Mouse (Mus musculus) forebrain, postnatal 0 days (tissue): ENCODE data around the gene Yod1. TPM values are rescaled to one million over a fixed set of nuclear protein-coding genes. Genes with fewer than 3 reads are reported as not detected.

Source experiments
- ATAC-seq: fragments of 200-750 bp; cut with Nextera tagmentation; 2 replicates; pipeline ENCODE4 v1.8.0; 2017; ENCODE audit warnings: mild to moderate bottlenecking, moderate library complexity
- DNase-seq: peaks from one replicate; pipeline ENCODE4 v3.0.0-alpha.2; 2015
- H3K27ac ChIP-seq: fragments of 300-500 bp; sonication (generic); 2 replicates; pipeline ENCODE4 v1.5.1; 2014; ENCODE audit warnings: low read depth, mild to moderate bottlenecking, antibody characterized with exemption, low read length, moderate library complexity, mixed read lengths
- H3K27me3 ChIP-seq: fragments of 300-500 bp; sonication (generic); 2 replicates; pipeline ENCODE4 v1.6.1; 2014; ENCODE audit warnings: mild to moderate bottlenecking, low read length, mixed read lengths; ENCODE audit not compliant: insufficient read depth
- H3K36me3 ChIP-seq: fragments of 300-500 bp; sonication (generic); 2 replicates; pipeline ENCODE4 v1.6.1; 2014; ENCODE audit warnings: mild to moderate bottlenecking, moderate library complexity; ENCODE audit not compliant: insufficient read depth
- H3K4me1 ChIP-seq: fragments of 300-500 bp; sonication (generic); 2 replicates; pipeline ENCODE4 v1.6.1; 2014; ENCODE audit warnings: antibody characterized with exemption; ENCODE audit not compliant: insufficient read depth
- H3K4me2 ChIP-seq: fragments of 300-500 bp; sonication (generic); 2 replicates; pipeline ENCODE4 v1.6.1; 2014; ENCODE audit warnings: low read depth, mild to moderate bottlenecking, moderate library complexity
- H3K4me3 ChIP-seq: fragments of 300-500 bp; sonication (generic); 2 replicates; pipeline ENCODE4 v1.5.1; 2014; ENCODE audit warnings: low read depth, low read length, mixed read lengths
- H3K9ac ChIP-seq: fragments of 300-500 bp; sonication (generic); 2 replicates; pipeline ENCODE4 v1.6.1; 2014; ENCODE audit warnings: mild to moderate bottlenecking
- H3K9me3 ChIP-seq: fragments of 300-500 bp; sonication (generic); 2 replicates; pipeline ENCODE4 v1.6.1; 2016; ENCODE audit warnings: low read length
- CTCF ChIP-seq: sonication (generic); IDR thresholded peaks from 2 replicates; pipeline ENCODE4 v1.5.1; 2016; ENCODE audit warnings: antibody characterized with exemption, control low read depth, low read depth
- WGBS: fragments of 180-500 bp; shearing (Covaris S2); extraction: QIAGEN DNeasy Blood & Tissue Kit; methylation state at CpG from one replicate; pipeline ENCODE4 v1.1.7; 2014; 5-methylcytosine and 5-hydroxymethylcytosine counted together
- polyA plus RNA-seq: library from polyadenylated mRNA; unstranded; fragments of >200 nt; fragmentation: Nextera tagmentation; extraction: Ambion mirVana; gene quantifications from 2 replicates; pipeline ENCODE4 v1.2.1, GENCODE M21; 2015
- total RNA-seq: library from RNA; depleted of rRNA; stranded (reverse); fragments of >200 nt; gene quantifications from 2 replicates; pipeline ENCODE4 v1.2.3, GENCODE M21; 2014

Gene Yod1
- total and polyA plus RNA-seq, 2 experiments from 2014 or later: 16.4 to 18.9 TPM

DNA sequence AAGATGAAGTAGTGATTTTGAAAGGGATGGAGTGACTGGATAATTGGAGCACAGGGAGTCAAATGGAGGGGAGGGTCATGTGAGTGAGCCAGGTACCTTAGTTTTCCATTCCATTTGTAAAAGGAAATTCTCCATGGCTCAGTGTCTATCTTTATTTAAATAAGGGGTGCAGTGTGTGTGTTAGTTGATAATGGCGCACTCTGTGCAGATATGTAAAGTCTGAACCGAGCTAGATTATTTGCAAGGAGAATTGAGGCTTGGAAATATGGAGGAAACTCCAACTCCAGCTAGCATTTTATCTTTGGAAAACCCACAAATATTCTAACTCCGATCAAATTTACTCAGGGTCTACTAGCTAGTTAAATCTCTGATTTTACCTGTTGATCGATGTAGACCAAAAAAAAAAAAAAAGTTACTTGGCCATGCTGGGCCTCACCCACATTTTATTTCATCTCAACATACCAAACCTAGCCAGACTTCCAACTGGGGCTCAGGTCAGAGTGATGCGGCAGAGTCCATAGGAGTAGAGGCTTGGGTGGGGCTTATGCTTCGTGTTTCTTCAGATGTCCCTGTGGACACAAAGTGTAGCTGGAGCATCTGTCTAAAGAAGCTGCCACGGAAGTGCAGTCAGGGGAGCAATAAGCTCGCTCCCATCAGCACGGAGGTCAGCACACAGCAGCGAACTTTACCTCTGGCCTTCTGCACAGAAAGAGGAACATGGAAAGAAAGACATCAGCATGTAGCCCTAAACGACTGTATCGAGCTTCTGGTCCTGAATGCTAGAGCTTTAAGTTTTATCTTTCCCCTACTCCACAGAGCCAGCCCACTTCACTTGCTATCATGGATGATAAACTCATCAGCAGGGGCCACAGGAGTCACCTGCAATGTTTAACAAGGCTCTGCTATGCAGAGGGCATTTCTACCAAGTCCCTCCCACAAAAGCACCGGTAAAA, 15.9 kb downstream of the Yod1 start:
- TF ChIP-seq CTCF: no peak
- no peak overlapping the region for H3K4me2 ChIP-seq
- H3K9ac ChIP-seq: no peak overlapping the region
- DNase-seq: no peak
- H3K4me3 ChIP-seq: no peak overlapping the region
- H3K9me3 ChIP-seq: no peaks in the 10 kb centered on the region
- H3K27ac ChIP-seq: no peak overlapping the region
- no peaks in the 10 kb centered on the region for H3K36me3 ChIP-seq
- no peaks in the 10 kb centered on the region for H3K4me1 ChIP-seq
- ATAC-seq: no peak
- no peaks in the 10 kb centered on the region for H3K27me3 ChIP-seq
- 95% methylated on average over 13 of the region's 13 CpGs for WGBS

DNA sequence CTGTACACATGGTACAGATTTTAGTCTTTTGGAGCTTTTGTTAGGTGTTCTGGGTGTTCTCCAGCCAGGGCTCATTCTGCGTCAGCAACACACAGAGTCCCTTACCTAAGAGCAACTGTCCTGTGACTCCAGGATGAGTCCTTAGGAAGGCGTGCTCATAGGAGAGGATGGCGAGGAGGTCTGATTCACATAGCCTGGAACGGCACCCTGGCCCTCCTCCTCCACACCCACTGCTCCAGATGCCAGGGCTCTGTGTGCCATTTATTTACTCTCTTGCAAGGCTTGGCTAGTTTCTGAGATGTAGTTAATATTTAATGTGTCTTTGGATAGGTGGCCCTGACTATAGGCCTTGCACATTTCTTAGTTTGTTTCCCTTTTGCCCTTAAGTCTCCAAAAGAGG, 16.5 kb downstream of the Yod1 start:
- Histone ChIP-seq H3K36me3 (no peaks in the 10 kb centered on the region), H3K4me1 (no peaks in the 10 kb centered on the region), H3K4me3 (no peak overlapping the region), H3K9me3 (no peaks in the 10 kb centered on the region), H3K4me2 (no peak overlapping the region), H3K27me3 (no peaks in the 10 kb centered on the region), H3K9ac (no peak overlapping the region), H3K27ac (no peak overlapping the region)
- WGBS: 93% methylated on average over 4 of the region's 4 CpGs
- TF ChIP-seq CTCF: no peak
- DNase-seq: no peak
- no peak for ATAC-seq

DNA sequence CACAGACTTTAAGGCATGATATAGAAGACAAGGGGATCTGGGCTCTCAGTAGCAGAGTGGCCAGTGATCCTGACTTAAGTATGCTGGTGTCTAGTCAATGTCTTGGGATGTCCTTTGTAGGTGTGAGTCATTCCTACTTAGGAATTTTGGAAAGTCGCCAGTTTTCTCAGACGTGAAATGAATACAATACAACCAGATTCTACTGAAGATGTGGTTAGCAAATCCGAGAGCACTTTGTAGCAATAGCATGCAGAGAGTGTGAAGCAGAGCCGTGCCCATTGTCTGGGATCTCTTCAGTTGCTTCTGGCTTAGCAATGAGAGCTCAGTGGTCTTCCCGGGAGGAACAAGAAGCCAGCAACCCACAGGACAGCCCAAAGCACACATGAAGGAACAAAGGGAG, 17.3 kb downstream of the Yod1 start:
- ATAC-seq (no peak), DNase-seq (no peak)
- no peaks in the 10 kb centered on the region for H3K36me3 ChIP-seq
- TF ChIP-seq CTCF: no peak
- H3K4me2 ChIP-seq: no peak overlapping the region
- 30% methylated on average over 5 of the region's 5 CpGs for WGBS
- no peaks in the 10 kb centered on the region for H3K27me3 ChIP-seq
- no peak overlapping the region for H3K27ac ChIP-seq
- H3K9ac ChIP-seq: no peak overlapping the region
- no peaks in the 10 kb centered on the region for H3K9me3 ChIP-seq
- no peaks in the 10 kb centered on the region for H3K4me1 ChIP-seq
- no peak overlapping the region for H3K4me3 ChIP-seq

GRCm38 (mm10) chr1:130734852-130735251, 17.7 kb downstream of the Yod1 start:
- TF ChIP-seq CTCF: no peak
- Histone ChIP-seq H3K27me3 (no peaks in the 10 kb centered on the region), H3K9ac (no peak overlapping the region), H3K4me3 (no peak overlapping the region), H3K27ac (no peak overlapping the region), H3K4me1 (no peaks in the 10 kb centered on the region), H3K9me3 (no peaks in the 10 kb centered on the region), H3K4me2 (no peak overlapping the region), H3K36me3 (no peaks in the 10 kb centered on the region)
- ATAC-seq (no peak), DNase-seq (no peak)
- WGBS: 77% methylated on average over 8 of the region's 8 CpGs

DNA sequence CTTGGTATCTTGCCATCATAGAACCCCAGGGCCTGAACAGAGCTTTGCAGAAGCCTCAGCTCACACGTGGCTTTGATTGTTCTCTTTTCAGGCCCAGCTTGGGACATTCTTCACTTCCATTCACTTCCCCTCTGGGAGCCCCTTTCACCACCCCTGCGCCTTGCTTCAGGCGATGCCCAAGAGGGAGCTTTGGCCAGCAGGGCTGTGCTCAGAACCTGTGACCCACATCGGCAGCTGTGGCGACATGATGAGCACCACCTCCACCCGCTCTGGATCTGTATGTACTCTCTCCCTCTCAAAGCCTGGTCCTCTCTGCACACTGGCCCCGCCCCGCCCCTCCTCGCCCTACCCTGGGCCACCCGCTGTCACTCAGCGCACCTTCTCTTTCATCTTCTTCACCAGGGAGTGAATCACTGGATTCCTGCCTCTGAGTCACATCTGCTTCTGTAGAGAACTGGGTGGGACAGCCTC, 20.3 kb downstream of the Yod1 start:
- no peak for TF ChIP-seq CTCF
- DNase-seq (no peak), ATAC-seq (no peak)
- no peaks in the 10 kb centered on the region for H3K27me3 ChIP-seq
- no peak overlapping the region for H3K4me2 ChIP-seq
- no peaks in the 10 kb centered on the region for H3K4me1 ChIP-seq
- WGBS: 29% methylated on average over 11 of the region's 11 CpGs
- no peaks in the 10 kb centered on the region for H3K9me3 ChIP-seq
- no peak overlapping the region for H3K27ac ChIP-seq
- H3K36me3 ChIP-seq: no peaks in the 10 kb centered on the region
- no peak overlapping the region for H3K4me3 ChIP-seq
- H3K9ac ChIP-seq: no peak overlapping the region

GRCm38 (mm10) chr1:130737916-130738315, 20.8 kb downstream of the Yod1 start:
- Histone ChIP-seq H3K36me3 (no peaks in the 10 kb centered on the region), H3K4me2 (no peak overlapping the region), H3K27ac (no peak overlapping the region), H3K9ac (no peak overlapping the region), H3K27me3 (no peaks in the 10 kb centered on the region), H3K9me3 (no peaks in the 10 kb centered on the region), H3K4me1 (no peaks in the 10 kb centered on the region), H3K4me3 (no peak overlapping the region)
- 87% methylated on average over 7 of the region's 7 CpGs for WGBS
- ATAC-seq (no peak), DNase-seq (no peak)
- no peak for TF ChIP-seq CTCF

DNA sequence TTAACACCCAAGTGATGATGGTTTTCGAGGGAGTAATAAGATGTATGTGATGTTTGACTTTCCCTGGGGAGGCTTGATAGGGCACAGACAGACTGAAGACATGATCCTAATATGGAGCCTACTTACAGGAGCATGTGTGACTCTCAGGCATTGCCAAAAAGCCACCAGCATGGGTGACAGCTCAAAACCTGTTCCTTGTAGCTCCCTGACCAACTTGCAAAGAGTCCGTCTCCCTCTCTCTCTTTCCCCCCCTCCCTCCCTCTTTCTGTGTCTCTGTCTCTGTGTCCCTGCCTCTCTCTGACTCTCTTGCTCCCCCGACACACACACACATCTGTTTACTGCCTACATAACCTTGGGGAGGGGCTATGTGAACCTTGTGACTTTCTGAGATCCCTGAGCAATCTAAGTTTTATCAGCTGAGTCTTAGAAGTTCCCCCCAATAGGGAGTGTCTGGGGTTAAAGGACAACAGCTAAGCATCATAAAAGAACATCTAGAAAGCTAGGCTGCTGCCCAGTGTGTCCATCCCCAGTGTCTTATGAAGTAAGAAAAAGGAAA, 21.5 kb downstream of the Yod1 start:
- 86% methylated on average over 3 of the region's 3 CpGs for WGBS
- H3K36me3 ChIP-seq: no peaks in the 10 kb centered on the region
- H3K9ac ChIP-seq: no peak overlapping the region
- no peak for ATAC-seq
- no peaks in the 10 kb centered on the region for H3K9me3 ChIP-seq
- H3K4me1 ChIP-seq: no peaks in the 10 kb centered on the region
- no peak overlapping the region for H3K4me3 ChIP-seq
- H3K27me3 ChIP-seq: no peaks in the 10 kb centered on the region
- no peak overlapping the region for H3K27ac ChIP-seq
- no peak overlapping the region for H3K4me2 ChIP-seq
- no peak for DNase-seq
- no peak for TF ChIP-seq CTCF
